Mouse (Mus musculus) neural tube, embryonic 13.5 days (tissue): ENCODE results near the gene Tgtp1. TPM values are rescaled to one million over a fixed set of nuclear protein-coding genes. Genes with fewer than 3 reads are reported as not detected.
"Not testable (repeated sequence)": the region's sequence is repeated elsewhere in the genome, so short reads cannot be mapped to it uniquely, and the experiment has no call there.

ENCODE experiments used
- ATAC-seq: fragments of 200-750 bp; cut with Nextera tagmentation; 2 replicates; pipeline ENCODE4 v1.8.0; 2017; ENCODE audit warnings: low read depth, mild to moderate bottlenecking, moderate TSS enrichment, moderate library complexity
- H3K27ac ChIP-seq: fragments of 300-500 bp; sonication (generic); replicated peaks from 2 replicates; pipeline ENCODE4 v1.5.1; 2015; ENCODE audit warnings: moderate library complexity, mild to moderate bottlenecking, inconsistent platforms
- H3K27me3 ChIP-seq: fragments of 300-500 bp; sonication (generic); 2 replicates; pipeline ENCODE4 v1.6.1; 2015; ENCODE audit warnings: mild to moderate bottlenecking, inconsistent platforms
- H3K36me3 ChIP-seq: fragments of 300-500 bp; sonication (generic); 2 replicates; pipeline ENCODE4 v1.6.1; 2015; ENCODE audit warnings: mild to moderate bottlenecking, inconsistent platforms
- H3K4me1 ChIP-seq: fragments of 300-500 bp; sonication (generic); replicated peaks from 2 replicates; pipeline ENCODE4 v1.6.1; 2015; ENCODE audit warnings: inconsistent platforms
- H3K4me2 ChIP-seq: fragments of 300-500 bp; sonication (generic); 2 replicates; pipeline ENCODE4 v1.6.1; 2015; ENCODE audit warnings: inconsistent platforms, mild to moderate bottlenecking, moderate library complexity
- H3K4me3 ChIP-seq: fragments of 300-500 bp; sonication (generic); 2 replicates; pipeline ENCODE4 v1.5.1; 2015; ENCODE audit warnings: mild to moderate bottlenecking, inconsistent platforms
- H3K9ac ChIP-seq: fragments of 300-500 bp; sonication (generic); 2 replicates; pipeline ENCODE4 v1.6.1; 2015; ENCODE audit warnings: moderate library complexity, mild to moderate bottlenecking, inconsistent platforms
- H3K9me3 ChIP-seq: fragments of 300-500 bp; sonication (generic); 2 replicates; pipeline ENCODE4 v1.6.1; 2016; ENCODE audit warnings: inconsistent platforms
- WGBS: fragments of 180-500 bp; shearing (Covaris S2); methylation state at CpG from one replicate; pipeline ENCODE4 v1.1.7; 2015; 5-methylcytosine and 5-hydroxymethylcytosine counted together
- polyA plus RNA-seq: library from polyadenylated mRNA; unstranded; fragments of >200 nt; fragmentation: Nextera tagmentation; extraction: Ambion mirVana; gene quantifications from 2 replicates; pipeline ENCODE4 v1.2.1, GENCODE M21; 2015

Tgtp1 gene
- 0.11 TPM in 1 of 2 replicates, not detected in the other for polyA plus RNA-seq

DNA sequence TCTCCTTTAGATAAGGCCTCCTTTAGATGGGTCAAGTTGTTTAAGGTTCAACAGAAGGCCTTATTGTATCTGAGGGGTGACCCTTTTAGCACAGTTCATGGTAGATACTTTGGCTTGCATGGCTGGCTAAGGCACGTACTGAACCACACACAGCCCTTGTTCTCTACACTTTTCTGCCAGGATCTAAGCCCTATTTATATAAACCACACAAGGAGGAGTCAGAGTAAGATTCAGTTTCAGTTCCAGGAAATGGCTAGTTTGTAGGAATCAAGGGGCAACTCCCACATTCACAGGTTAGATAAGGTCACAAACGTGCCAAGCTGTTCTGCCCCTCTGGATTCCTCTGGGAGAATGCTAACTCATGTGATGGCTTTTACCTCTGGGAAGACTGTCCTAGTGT lies at the start of gene Tgtp1:
Tgtp1 (minus strand) TSS at position 155 of the 400 bp plus-strand sequence.
- not testable (repeated sequence) for H3K9ac ChIP-seq, H3K27ac ChIP-seq, H3K36me3 ChIP-seq, ATAC-seq, H3K4me3 ChIP-seq, H3K27me3 ChIP-seq, H3K4me2 ChIP-seq, H3K4me1 ChIP-seq, H3K9me3 ChIP-seq
- 66% methylated on average over 2 of the region's 2 CpGs for WGBS

DNA sequence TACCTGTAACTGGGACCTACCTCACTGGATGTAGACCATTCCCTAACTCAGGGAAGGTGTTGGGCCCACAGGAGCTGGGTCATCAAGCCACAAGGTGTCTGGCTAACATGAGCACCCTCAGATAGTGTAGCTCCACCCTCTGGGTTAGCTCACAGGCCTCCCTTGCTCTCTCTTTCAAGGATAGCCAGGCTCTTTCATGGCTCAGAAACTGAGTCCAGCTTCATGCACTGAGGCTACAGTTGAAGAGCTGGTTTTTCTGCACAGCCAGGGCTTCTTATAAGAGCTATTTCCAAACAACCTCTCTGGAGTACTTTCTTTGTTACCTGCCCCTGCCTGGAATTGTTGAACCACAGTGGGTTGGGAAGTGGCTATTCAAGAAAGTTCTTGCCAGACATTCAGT lies 18.1 kb upstream of the Tgtp1 start:
- not testable (repeated sequence) for H3K9me3 ChIP-seq, H3K27ac ChIP-seq, H3K4me1 ChIP-seq, H3K36me3 ChIP-seq, H3K27me3 ChIP-seq, ATAC-seq, H3K9ac ChIP-seq, H3K4me3 ChIP-seq, H3K4me2 ChIP-seq

DNA sequence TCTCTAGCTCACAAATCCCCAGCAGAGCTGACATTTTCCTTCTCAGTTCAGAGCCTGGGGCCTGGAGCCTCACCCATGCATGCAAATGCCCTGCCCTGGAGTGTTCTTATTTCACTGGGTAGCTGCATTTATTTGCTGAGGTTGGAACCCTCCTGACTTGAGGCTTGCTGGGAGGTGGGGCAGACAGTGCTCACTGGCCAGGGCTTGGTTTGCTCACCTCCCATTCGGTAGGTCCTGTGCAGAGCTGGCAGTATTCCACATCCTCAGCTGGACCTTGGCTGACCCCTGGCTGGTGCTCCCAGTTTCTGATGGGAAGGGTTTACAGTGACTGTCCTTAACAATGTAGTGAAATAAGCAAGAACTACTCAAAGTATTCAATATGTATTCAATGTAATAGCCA lies 12.8 kb upstream of the Tgtp1 start:
- not testable (repeated sequence) for H3K36me3 ChIP-seq, H3K4me3 ChIP-seq
- 63% methylated on average over 1 of the region's 1 CpGs for WGBS

GRCm38 (mm10) chr11:49006317-49006716 lies 12.3 kb upstream of the Tgtp1 start:
- not testable (repeated sequence) for H3K27me3 ChIP-seq, H3K9me3 ChIP-seq, ATAC-seq, H3K9ac ChIP-seq, H3K36me3 ChIP-seq, H3K4me1 ChIP-seq, H3K4me2 ChIP-seq, H3K4me3 ChIP-seq, H3K27ac ChIP-seq
- WGBS, result 72% methylated on average over 2 of the region's 2 CpGs

More for the DNA sequence above, 12.8 kb upstream of the Tgtp1 start:
- H3K9me3 ChIP-seq, ATAC-seq, H3K27me3 ChIP-seq, H3K4me2 ChIP-seq, H3K27ac ChIP-seq, H3K9ac ChIP-seq, H3K4me1 ChIP-seq: not testable (repeated sequence)

DNA sequence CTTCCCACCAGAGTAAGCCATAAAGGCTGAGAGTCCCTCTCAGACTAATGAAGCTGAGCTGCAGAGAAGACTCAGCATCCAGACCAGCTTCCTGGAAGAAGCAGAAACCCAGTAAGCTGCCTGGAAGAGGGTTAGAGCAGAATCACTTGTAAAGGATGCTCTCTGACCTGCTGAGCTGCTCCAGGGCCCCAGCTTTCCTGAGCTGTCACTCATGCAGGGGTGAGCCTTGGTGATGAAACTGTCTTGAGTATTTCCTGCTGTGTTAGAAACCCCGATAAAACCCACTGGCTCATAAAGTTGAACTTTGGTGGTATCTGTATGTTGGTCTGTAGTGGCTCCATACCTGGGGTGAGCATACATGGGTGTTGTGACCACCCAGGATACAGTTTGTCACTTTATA lies 6.4 kb upstream of the Tgtp1 start:
- 92% methylated on average over 1 of the region's 1 CpGs for WGBS

DNA sequence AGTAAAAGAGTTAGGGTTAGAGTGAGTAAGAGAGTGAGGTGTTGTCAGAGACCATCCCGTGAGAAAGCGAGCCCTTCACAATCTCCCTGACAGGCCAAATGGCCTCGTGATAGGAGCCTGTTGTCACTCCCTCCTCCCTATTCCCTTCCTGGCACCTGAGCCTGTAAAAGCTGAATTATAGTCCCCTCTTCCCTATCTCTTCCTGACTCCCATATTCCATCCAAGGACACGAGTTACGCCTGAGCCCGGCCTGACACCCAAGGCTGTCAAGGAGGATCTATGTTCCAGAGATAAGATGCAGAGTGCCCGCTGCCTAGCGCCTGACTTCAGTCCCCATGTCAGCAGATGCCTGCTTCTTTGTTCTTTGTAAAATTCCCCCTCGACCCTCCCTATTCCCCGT lies 676 bp downstream of the Tgtp1 start:
- H3K4me1 ChIP-seq, ATAC-seq, H3K36me3 ChIP-seq, H3K4me3 ChIP-seq, H3K9me3 ChIP-seq, H3K9ac ChIP-seq, H3K27me3 ChIP-seq, H3K27ac ChIP-seq, H3K4me2 ChIP-seq: not testable (repeated sequence)
- WGBS, result 58% methylated on average over 10 of the region's 10 CpGs

More for the DNA sequence above, 6.4 kb upstream of the Tgtp1 start:
- not testable (repeated sequence) for H3K4me1 ChIP-seq, H3K4me3 ChIP-seq, H3K9me3 ChIP-seq, H3K4me2 ChIP-seq, H3K9ac ChIP-seq, H3K36me3 ChIP-seq, H3K27ac ChIP-seq, H3K27me3 ChIP-seq, ATAC-seq

GRCm38 (mm10) chr11:48991740-48992520 lies 2.0 kb downstream of the Tgtp1 start, which contains the start of gene Gm12185:
Gm12185 (minus strand) TSS chr11:48992226.
- H3K4me3 ChIP-seq, H3K36me3 ChIP-seq, ATAC-seq, H3K4me1 ChIP-seq, H3K4me2 ChIP-seq, H3K9me3 ChIP-seq, H3K27ac ChIP-seq, H3K27me3 ChIP-seq, H3K9ac ChIP-seq: not testable (repeated sequence)
- WGBS, result 79% methylated on average over 4 of the region's 4 CpGs

DNA sequence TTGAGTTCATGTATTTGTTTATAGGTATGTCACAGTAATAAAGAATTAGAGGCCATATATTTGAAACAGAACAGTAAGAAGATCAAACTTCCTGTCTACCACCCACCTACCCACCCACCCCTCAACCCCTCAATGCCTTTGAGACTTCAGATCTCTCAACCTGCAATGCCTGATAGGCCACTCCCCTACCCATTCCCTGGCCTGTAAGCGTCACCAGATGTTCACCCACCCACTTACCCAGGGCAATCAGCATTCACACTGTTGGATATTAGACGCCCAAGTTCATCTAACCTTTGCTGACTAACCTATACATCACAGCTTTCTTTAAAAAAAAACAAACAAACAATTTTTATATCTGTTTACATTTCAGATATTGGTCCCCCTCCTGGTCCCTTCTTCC lies 4.0 kb downstream of the Tgtp1 start:
- H3K36me3 ChIP-seq, H3K4me1 ChIP-seq, ATAC-seq, H3K4me2 ChIP-seq, H3K27ac ChIP-seq, H3K4me3 ChIP-seq, H3K9ac ChIP-seq, H3K27me3 ChIP-seq, H3K9me3 ChIP-seq: not testable (repeated sequence)
- 62% methylated on average over 2 of the region's 2 CpGs for WGBS

- H3K4me3 ChIP-seq, H3K4me2 ChIP-seq, H3K4me1 ChIP-seq, H3K9ac ChIP-seq, ATAC-seq, H3K27me3 ChIP-seq, H3K9me3 ChIP-seq, H3K36me3 ChIP-seq, H3K27ac ChIP-seq: not testable (repeated sequence)
- 81% methylated on average over 2 of the region's 3 CpGs for WGBS
These were observed 5.8 kb downstream of the Tgtp1 start for GRCm38 (mm10) chr11:48988219-48988618.

- no CpG with 5 or more reads among the region's 3 CpGs for WGBS
These were observed 11.1 kb downstream of the Tgtp1 start for GRCm38 (mm10) chr11:48982848-48983247.

GRCm38 (mm10) chr11:48980052-48980451 lies 13.9 kb downstream of the Tgtp1 start:
- H3K4me1 ChIP-seq, H3K9ac ChIP-seq, H3K9me3 ChIP-seq, H3K27me3 ChIP-seq, H3K27ac ChIP-seq, H3K4me2 ChIP-seq, H3K36me3 ChIP-seq, ATAC-seq, H3K4me3 ChIP-seq: not testable (repeated sequence)
- no CpG with 5 or more reads among the region's 5 CpGs for WGBS

More at GRCm38 (mm10) chr11:48982848-48983247, 11.1 kb downstream of the Tgtp1 start:
- H3K9ac ChIP-seq, ATAC-seq, H3K27me3 ChIP-seq, H3K27ac ChIP-seq, H3K4me2 ChIP-seq, H3K36me3 ChIP-seq, H3K9me3 ChIP-seq, H3K4me3 ChIP-seq, H3K4me1 ChIP-seq: not testable (repeated sequence)

GRCm38 (mm10) chr11:48979251-48979650 lies 14.7 kb downstream of the Tgtp1 start, which contains the start of gene 9930111J21Rik1:
9930111J21Rik1 (minus strand) TSS chr11:48979398.
- not testable (repeated sequence) for H3K4me1 ChIP-seq, ATAC-seq, H3K27ac ChIP-seq, H3K27me3 ChIP-seq, H3K4me3 ChIP-seq, H3K9ac ChIP-seq, H3K36me3 ChIP-seq, H3K9me3 ChIP-seq, H3K4me2 ChIP-seq
- WGBS, result no CpG with 5 or more reads among the region's 3 CpGs
